Mouse (Mus musculus): ENCODE measurements around the gene Ctxn2. TPM values are rescaled to one million over a fixed set of nuclear protein-coding genes. Genes with fewer than 3 reads are reported as not detected.
"Not testable (repeated sequence)": the region's sequence is repeated elsewhere in the genome, so short reads cannot be mapped to it uniquely, and the experiment has no call there.

The Ctxn2 gene
- 0.41 TPM in 1 of 2 replicates, not detected in the other for polyA plus RNA-seq (2016; fragmentation: Nextera tagmentation; extraction: Ambion mirVana)

DNA sequence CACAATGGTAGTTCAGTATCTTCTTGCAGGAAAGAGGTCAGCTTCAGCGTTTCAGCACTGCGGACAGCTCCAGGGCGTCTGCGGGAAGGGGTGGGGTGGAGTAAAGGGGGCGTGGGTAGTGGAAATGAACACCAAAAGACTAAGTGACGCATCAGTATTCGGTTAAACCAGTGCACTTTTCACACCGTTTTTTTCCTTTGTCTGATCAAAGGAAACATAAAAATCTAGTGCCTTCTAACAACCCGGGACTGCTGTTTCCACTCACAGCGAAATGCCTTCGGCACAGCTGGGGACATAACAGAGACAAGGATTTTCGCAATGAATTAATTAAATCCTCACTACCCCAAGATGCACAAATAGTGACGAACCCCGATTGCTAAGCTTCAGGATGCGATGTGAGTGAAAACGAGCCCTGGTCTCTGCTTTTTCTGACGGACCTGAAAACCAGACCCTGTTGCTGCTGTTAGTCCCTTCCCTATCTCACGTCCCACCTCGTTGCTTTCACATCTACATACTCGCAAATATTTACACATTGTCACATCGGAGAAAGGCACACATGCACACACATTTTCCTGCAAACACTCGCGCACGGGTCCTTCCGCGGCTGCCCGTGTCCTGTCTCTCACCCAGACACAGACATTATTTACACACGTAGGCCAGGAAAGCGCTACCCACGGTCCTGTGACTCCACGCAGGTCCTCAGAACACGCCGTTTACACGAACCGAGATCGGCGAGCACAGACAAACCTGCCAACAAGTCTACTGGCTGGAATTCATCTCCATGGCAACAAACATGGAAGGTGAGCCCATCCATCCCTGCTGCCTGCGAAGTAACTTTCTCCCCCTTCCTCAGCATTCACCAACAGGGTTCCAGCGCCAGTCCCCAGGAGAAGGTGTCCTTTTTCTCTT lies at the start of gene Ctxn2:
Ctxn2 (plus strand) TSS at position 790 of the 909 bp plus-strand sequence.
- peaks cover 15% of the 10 kb centered on the region for H3K4me1 ChIP-seq
- H3K27ac ChIP-seq (replicated peaks): no peak within 1 kb of the TSS
- H3K4me3 ChIP-seq: peak within 1 kb of the TSS; percentile 44
- H3K27me3 ChIP-seq: no peaks in the 10 kb centered on the region
- peak; percentile 54 for ATAC-seq (ENCODE audit: low FRiP score, low read depth)
- 1% methylated on average over 39 of the region's 39 CpGs for WGBS
- H3K4me2 ChIP-seq (replicated peaks): peak within 1 kb of the TSS; percentile 73
- H3K9ac ChIP-seq (replicated peaks): peak within 1 kb of the TSS; percentile 51
- no peaks in the 10 kb centered on the region for H3K9me3 ChIP-seq
- no peaks in the 10 kb centered on the region for H3K36me3 ChIP-seq

DNA sequence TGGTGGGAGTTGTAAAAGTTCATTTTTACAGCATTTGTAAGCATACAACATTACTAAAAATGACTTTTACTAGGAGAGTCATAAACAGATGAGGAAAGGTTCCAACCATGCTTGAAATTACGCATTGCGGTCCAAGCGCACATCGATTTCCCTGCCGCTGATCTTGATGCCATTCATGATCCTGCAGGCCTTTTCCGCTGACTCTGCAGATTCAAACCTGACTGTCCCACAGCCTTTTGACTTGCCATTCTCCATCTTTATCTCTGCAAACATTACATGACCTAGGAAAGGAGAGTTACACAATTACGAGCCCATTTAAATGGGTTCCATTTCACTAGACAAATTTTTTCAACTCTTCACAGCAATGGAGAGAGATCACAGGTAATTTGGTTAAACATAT lies 47.7 kb upstream of the Ctxn2 start:
- Histone ChIP-seq H3K27me3 (no peaks in the 10 kb centered on the region), H3K9ac (replicated peaks) (no peak overlapping the region), H3K4me1 (no peaks in the 10 kb centered on the region), H3K9me3 (no peaks in the 10 kb centered on the region), H3K4me2 (replicated peaks) (no peak overlapping the region), H3K4me3 (no peak overlapping the region), H3K36me3 (peaks cover 52% of the 10 kb centered on the region), H3K27ac (replicated peaks) (no peak overlapping the region)
- ATAC-seq (ENCODE audit: low FRiP score, low read depth): no peak
- 94% methylated on average over 7 of the region's 7 CpGs for WGBS

DNA sequence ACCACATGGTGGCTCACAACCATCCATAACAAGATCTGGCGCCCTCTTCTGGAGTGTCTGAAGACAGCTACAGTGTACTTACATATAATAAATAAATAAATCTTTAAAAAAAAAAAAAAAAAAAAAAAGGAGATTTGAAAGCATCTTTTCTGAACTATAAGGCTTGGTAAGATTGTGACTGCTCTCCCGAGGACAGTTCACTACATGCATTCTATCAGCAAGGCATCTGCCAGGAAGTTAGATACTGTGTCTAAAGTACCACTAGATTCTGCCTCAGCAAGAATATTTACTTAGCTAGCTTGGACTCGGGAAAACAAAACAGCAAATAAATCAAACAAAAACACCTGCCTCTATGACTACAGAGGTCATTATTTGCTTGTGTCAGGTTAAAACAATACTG lies 44.4 kb upstream of the Ctxn2 start:
- WGBS: 87% methylated on average over 3 of the region's 3 CpGs
- H3K4me3 ChIP-seq; H3K4me1 ChIP-seq; H3K9ac ChIP-seq (replicated peaks); H3K4me2 ChIP-seq (replicated peaks); ATAC-seq (ENCODE audit: low FRiP score, low read depth); H3K9me3 ChIP-seq; H3K27ac ChIP-seq (replicated peaks); H3K27me3 ChIP-seq: not testable (repeated sequence)
- H3K36me3 ChIP-seq: peaks cover 57% of the 10 kb centered on the region

DNA sequence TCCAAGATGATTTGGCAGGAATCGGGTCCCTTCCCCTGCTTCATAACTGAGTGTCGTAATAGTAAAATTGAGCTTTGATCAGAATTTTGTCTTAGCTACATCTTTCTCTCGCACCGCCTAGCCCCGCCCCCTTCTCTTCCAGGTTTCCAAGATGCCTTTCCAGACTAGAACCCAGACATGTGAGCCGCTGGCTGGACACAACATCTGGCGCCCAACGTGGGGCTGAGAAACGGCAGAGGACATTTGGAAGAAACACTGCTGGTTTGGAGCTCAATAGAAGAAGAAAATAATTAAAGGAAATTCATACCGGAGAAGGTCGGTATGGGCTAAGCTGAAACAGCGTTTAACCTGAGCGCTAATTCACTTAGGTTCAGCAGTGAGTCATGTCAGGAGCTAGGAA lies 32.0 kb upstream of the Ctxn2 start:
- ATAC-seq (ENCODE audit: low FRiP score, low read depth); H3K27me3 ChIP-seq; H3K4me2 ChIP-seq (replicated peaks); H3K4me3 ChIP-seq; H3K4me1 ChIP-seq; H3K27ac ChIP-seq (replicated peaks); H3K9me3 ChIP-seq; H3K9ac ChIP-seq (replicated peaks): not testable (repeated sequence)
- peaks cover 70% of the 10 kb centered on the region for H3K36me3 ChIP-seq
- WGBS: 96% methylated on average over 13 of the region's 13 CpGs

DNA sequence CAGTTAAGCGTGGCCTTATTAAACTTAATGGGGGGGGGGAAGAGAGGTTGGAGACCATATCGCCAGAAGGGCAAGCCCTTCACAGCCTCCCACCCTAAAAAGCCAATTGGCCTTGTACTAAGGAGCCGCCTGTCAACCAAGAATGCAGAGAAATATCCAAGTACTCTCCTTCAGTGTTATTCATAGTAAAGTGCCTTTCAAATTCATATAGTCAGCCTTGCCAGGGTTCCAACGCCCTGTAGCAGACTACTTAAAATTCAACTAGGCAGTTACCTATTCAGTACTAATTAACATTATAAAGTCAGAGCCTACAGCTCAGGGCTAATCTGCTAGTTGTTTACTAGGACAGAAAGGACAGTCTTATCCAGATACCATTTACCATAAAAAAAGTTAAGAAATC lies 30.0 kb upstream of the Ctxn2 start:
- H3K36me3 ChIP-seq: peaks cover 58% of the 10 kb centered on the region
- H3K9ac ChIP-seq (replicated peaks); H3K4me1 ChIP-seq; H3K4me3 ChIP-seq; H3K9me3 ChIP-seq; ATAC-seq (ENCODE audit: low FRiP score, low read depth); H3K27ac ChIP-seq (replicated peaks); H3K4me2 ChIP-seq (replicated peaks); H3K27me3 ChIP-seq: not testable (repeated sequence)
- WGBS: 81% methylated on average over 4 of the region's 4 CpGs

DNA sequence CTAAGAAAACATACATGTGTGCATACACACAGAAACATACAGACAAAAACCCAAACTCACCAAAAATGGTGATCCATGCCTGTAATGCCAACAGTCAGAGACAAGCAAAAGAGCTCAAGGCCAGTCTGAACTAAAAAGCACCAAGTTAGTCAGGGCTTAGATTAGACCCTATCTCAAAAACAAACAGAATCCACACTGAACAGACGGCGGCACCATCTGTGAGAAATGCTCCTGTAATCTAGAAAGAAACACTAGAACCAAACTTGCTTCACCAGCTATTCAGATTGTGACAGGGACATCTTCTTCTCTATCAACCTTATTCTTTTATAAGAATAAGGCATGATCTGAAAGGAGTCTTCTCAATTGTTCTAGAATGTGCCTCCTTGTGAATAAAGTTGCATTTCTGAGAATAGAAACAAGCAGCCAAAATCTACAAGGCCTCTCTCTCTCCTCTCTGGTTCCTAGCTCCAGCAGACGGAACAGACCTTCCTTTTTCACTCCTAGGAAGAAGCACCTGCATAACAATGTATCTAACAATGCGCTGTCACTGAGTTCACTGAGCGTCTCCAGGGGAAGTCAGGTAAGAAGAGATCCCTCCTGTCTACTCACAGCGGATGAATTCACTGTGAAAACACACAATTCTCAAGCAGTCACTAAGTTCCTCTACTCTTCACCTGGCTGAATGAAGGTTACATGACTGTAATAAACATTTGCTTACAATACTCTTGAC lies 16.9 kb upstream of the Ctxn2 start:
- Histone ChIP-seq H3K36me3 (peaks cover 11% of the 10 kb centered on the region), H3K4me1 (peaks cover 25% of the 10 kb centered on the region), H3K4me2 (replicated peaks) (no peak overlapping the region), H3K9me3 (no peaks in the 10 kb centered on the region), H3K4me3 (no peak overlapping the region), H3K27ac (replicated peaks) (no peak overlapping the region), H3K9ac (replicated peaks) (no peak overlapping the region), H3K27me3 (no peaks in the 10 kb centered on the region)
- no peak for ATAC-seq (ENCODE audit: low FRiP score, low read depth)
- WGBS: 72% methylated on average over 6 of the region's 6 CpGs

DNA sequence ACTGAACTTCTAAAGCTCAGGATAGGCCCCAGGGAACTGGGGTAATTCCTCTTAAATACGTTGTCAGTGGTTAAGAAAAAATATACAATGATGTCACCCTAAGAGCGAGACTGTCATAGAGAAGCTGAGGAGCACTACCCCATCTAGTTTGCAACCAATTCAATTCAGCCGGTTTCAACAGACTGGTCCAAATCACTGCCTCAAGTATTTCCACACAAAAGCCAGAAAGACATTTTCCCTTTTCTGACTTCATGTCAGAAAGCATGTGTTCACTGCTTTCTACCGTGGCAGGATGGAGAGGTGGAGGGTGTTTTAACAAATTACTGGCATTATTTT lies 14.2 kb upstream of the Ctxn2 start:
- Histone ChIP-seq H3K27ac (replicated peaks) (peak overlapping the region; percentile 97), H3K9ac (replicated peaks) (peak overlapping the region; percentile 96), H3K9me3 (no peaks in the 10 kb centered on the region), H3K36me3 (no peaks in the 10 kb centered on the region), H3K27me3 (0 out of 2 replicates have a peak, but pooled peaks cover 4% of the 10 kb centered on the region), H3K4me2 (replicated peaks) (peak overlapping the region; percentile 77), H3K4me3 (peak overlapping the region; percentile 79), H3K4me1 (peaks cover 25% of the 10 kb centered on the region)
- ATAC-seq (ENCODE audit: low FRiP score, low read depth): 0 out of 2 replicates have a peak, but pooled peaks have one; percentile 6
- 7% methylated on average over 4 of the region's 4 CpGs for WGBS

DNA sequence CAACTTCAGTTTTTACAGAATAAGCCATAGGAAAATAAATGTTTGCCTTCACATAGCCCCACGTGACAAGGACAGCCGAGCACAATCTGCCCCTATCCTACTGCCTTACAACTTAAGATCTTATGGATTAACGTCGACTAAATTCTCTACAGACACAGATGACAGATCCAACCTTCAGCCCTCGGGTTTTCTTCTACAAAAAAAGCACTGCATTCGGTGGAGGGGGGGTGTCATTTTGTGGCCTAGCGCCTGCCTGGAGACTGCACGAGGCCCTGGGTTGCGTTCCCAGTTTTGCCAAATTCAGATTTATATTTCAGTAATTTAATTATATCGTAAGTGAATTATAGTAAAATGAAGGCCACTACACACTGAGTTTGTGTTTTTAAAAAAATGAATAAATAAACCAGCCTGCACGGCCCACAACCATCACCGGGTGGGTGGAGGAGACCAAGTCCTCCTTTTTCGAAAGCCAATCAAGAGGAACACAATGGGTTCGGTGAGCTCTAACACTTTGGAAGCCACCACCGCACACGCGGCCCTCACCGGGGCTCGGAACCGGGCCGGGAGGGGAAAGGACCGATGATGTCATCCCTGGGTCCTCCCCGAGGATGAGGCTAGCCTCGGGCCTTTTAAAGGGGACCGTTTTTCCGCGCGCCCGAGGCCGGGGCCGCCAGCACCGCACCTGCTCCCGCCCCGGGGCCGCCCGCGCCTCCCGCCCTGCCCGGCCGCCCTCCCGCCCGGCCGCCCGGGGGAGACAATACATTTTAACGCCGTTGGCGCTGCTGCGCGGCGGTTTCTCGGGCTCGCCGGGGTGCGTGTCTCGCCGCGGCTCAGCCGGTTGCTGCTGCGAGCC lies 13.6 kb upstream of the Ctxn2 start:
- peak overlapping the region; percentile 77 for H3K4me2 ChIP-seq (replicated peaks)
- H3K27me3 ChIP-seq: 0 out of 2 replicates have a peak, but pooled peaks cover 4% of the 10 kb centered on the region
- H3K4me3 ChIP-seq: peak overlapping the region; percentile 79
- peak; percentile 77 for ATAC-seq (ENCODE audit: low FRiP score, low read depth)
- WGBS: under 1% methylated on average over 54 of the region's 59 CpGs
- H3K36me3 ChIP-seq: no peaks in the 10 kb centered on the region
- H3K27ac ChIP-seq (replicated peaks): peak overlapping the region; percentile 97
- peak overlapping the region; percentile 96 for H3K9ac ChIP-seq (replicated peaks)
- H3K4me1 ChIP-seq: peaks cover 25% of the 10 kb centered on the region
- H3K9me3 ChIP-seq: no peaks in the 10 kb centered on the region

DNA sequence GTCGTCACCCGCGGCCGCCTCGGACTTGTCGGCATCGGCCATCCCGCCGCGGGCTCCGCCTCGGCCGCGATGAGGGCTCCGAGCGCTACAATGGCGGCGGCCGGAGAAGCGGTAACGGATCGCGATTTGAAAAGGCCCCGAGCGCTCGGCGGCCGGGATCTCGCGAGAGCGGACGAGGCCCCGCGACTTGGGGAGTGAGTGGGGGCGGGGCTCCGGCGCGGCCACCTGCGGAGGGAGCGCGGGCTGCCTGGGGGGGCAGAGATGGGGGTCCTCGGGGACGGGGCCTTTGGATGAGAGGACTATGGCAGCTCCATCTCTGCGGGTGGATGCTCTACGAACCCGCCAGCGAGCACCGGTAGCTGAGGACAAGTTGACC lies 13.0 kb upstream of the Ctxn2 start, which contains the start of gene Myef2:
Myef2 (minus strand) TSS at position 185 of the 376 bp plus-strand sequence.
- Histone ChIP-seq H3K27ac (replicated peaks) (peak within 1 kb of the TSS; percentile 97), H3K4me1 (peaks cover 25% of the 10 kb centered on the region), H3K4me2 (replicated peaks) (peak within 1 kb of the TSS; percentile 77), H3K9ac (replicated peaks) (peak within 1 kb of the TSS; percentile 96), H3K4me3 (peak within 1 kb of the TSS; percentile 79), H3K27me3 (0 out of 2 replicates have a peak, but pooled peaks cover 4% of the 10 kb centered on the region), H3K9me3 (no peaks in the 10 kb centered on the region), H3K36me3 (no peaks in the 10 kb centered on the region)
- WGBS: under 1% methylated on average over 37 of the region's 48 CpGs
- peak; percentile 86 for ATAC-seq (ENCODE audit: low FRiP score, low read depth)

DNA sequence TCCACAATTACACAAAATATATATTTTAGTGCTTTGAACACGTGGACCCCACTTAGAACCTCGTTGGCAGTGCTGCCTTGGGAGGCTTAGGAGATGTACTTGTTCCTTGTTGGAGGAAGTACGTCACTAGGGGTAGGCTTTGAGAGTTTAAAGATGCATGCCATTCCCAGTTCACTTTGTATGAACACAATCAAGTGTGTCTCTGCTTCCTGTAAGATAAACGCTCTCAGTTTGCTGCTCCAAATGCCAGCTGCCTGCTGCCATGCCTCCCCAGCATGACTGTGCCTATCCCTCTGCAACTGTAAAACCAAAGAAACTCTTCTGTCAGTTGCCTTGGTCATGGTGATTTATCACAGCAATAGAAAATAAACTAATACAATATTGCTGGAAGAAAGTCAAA lies 10.7 kb upstream of the Ctxn2 start:
- Histone ChIP-seq H3K27ac (replicated peaks) (no peak overlapping the region), H3K9me3 (no peaks in the 10 kb centered on the region), H3K4me1 (peaks cover 12% of the 10 kb centered on the region), H3K4me2 (replicated peaks) (no peak overlapping the region), H3K4me3 (no peak overlapping the region), H3K36me3 (no peaks in the 10 kb centered on the region), H3K27me3 (0 out of 2 replicates have a peak, but pooled peaks cover 4% of the 10 kb centered on the region), H3K9ac (replicated peaks) (no peak overlapping the region)
- ATAC-seq (ENCODE audit: low FRiP score, low read depth): no peak
- 47% methylated on average over 4 of the region's 4 CpGs for WGBS

DNA sequence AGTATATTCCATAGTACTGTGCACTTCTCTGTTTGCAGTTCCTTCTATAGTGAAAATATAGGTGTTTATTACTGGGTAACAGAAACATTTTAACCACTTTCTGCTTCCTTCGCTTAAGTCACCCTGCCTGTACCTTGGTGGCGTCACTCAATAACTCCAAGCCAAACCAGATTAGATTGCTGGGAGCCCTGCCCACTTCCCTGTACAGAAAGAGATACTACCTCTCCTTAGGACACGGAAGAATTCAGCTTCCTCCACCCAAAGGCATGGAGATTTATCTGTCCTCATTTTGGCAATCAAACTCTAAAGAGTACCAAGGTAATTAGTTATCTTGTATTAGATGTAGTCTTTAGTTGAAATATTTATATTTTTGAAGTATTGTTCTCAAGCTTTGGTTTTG lies 9.7 kb upstream of the Ctxn2 start:
- Histone ChIP-seq H3K27ac (replicated peaks) (no peak overlapping the region), H3K4me3 (no peak overlapping the region), H3K4me1 (peaks cover 4% of the 10 kb centered on the region; the same call in 1 of the 2 replicates), H3K36me3 (no peaks in the 10 kb centered on the region), H3K9ac (replicated peaks) (no peak overlapping the region), H3K27me3 (0 out of 2 replicates have a peak, but pooled peaks cover 4% of the 10 kb centered on the region), H3K4me2 (replicated peaks) (no peak overlapping the region), H3K9me3 (no peaks in the 10 kb centered on the region)
- no peak for ATAC-seq (ENCODE audit: low FRiP score, low read depth)
- 86% methylated on average over 3 of the region's 3 CpGs for WGBS
